Mouse (Mus musculus) heart, embryonic 10.5 days (tissue): ENCODE data around the gene Gm45716. TPM values are rescaled to one million over a fixed set of nuclear protein-coding genes. Genes with fewer than 3 reads are reported as not detected.

Source experiments
- DNase-seq: peaks from one replicate; pipeline ENCODE4 v3.0.0-alpha.2; 2017; ENCODE audit warnings: low spot score
- H3K27ac ChIP-seq: fragments of 300-500 bp; sonication (generic); 2 replicates; pipeline ENCODE4 v1.5.1; 2016; ENCODE audit warnings: mild to moderate bottlenecking
- H3K27me3 ChIP-seq: fragments of 300-500 bp; sonication (generic); 2 replicates; pipeline ENCODE4 v1.6.1; 2016; ENCODE audit warnings: mild to moderate bottlenecking; ENCODE audit not compliant: poor library complexity, insufficient read depth, severe bottlenecking
- H3K36me3 ChIP-seq: fragments of 300-500 bp; sonication (generic); 2 replicates; pipeline ENCODE4 v1.6.1; 2016; ENCODE audit warnings: mild to moderate bottlenecking, moderate library complexity
- H3K4me1 ChIP-seq: fragments of 300-500 bp; sonication (generic); 2 replicates; pipeline ENCODE4 v1.6.1; 2016; ENCODE audit warnings: mild to moderate bottlenecking
- H3K4me3 ChIP-seq: fragments of 300-500 bp; sonication (generic); 2 replicates; pipeline ENCODE4 v1.5.1; 2016; ENCODE audit warnings: mild to moderate bottlenecking, moderate library complexity
- H3K9me3 ChIP-seq: fragments of 300-500 bp; sonication (generic); 2 replicates; pipeline ENCODE4 v1.6.1; 2016; ENCODE audit warnings: mild to moderate bottlenecking, moderate library complexity
- WGBS: fragments of 180-500 bp; shearing (Covaris S2); methylation state at CpG from one replicate; pipeline ENCODE4 v1.1.7; 2016; 5-methylcytosine and 5-hydroxymethylcytosine counted together
- polyA plus RNA-seq: library from polyadenylated mRNA; unstranded; fragments of >200 nt; fragmentation: Nextera tagmentation; extraction: Ambion mirVana; gene quantifications from 2 replicates; pipeline ENCODE4 v1.2.1, GENCODE M21; 2016

The Gm45716 gene
- 47.3 and 61.5 TPM in 2 replicates for polyA plus RNA-seq

DNA sequence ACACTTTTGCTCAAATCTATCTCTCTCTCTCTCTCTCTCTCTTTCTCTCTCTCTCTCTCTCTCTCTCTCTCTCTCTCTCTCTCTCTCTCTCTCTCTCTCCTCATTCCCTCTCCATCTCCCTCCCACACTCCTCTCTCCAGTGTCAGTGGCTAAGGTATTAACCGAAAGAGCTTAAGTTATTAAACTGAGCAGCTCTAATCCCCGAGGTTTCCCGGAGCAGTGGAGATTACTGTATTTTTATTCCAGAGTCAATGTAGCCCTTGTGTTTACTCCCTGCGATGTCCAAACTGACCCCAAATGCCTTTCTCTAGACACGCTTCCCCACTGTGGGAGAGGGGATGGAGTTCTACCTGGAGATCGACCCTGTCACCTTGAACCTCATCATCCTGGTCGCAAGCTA is at the start of gene Gm45716:
TSS of gene Gm45716 (plus strand) at position 243 of the 400 bp plus-strand sequence.
- Histone ChIP-seq H3K9me3 (no peaks in the 10 kb centered on the region), H3K27ac (no peak within 1 kb of the TSS), H3K4me1 (no peaks in the 10 kb centered on the region), H3K36me3 (no peaks in the 10 kb centered on the region), H3K27me3 (no peaks in the 10 kb centered on the region), H3K4me3 (no peak within 1 kb of the TSS)
- WGBS, result 88% methylated on average over 7 of the region's 7 CpGs
- DNase-seq, result peak; percentile 27

DNA sequence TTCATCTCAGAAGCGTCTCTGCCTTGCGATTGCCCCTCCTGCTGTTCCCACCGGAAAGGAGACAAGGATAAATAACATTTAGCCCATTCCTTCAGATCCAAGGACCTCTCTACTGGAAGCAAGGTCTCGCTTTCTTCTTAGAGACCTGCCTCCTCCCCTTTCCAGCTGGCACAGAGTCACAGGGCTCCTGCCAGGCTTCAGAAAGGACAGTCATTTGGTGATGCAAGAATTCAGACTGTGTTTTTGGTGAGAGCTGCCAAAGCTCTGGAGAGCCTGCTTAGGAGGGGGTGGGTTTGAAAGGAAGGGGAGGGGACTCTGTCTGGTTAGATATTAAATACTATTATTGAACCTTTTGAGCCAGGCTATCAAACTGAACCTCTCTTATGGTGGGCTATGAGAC is 45.1 kb upstream of the Gm45716 start:
- Histone ChIP-seq H3K36me3 (no peaks in the 10 kb centered on the region), H3K4me3 (no peak overlapping the region), H3K4me1 (peaks cover 14% of the 10 kb centered on the region), H3K27ac (0 out of 2 replicates have a peak overlapping the region, but pooled peaks have one; percentile 16), H3K27me3 (no peaks in the 10 kb centered on the region), H3K9me3 (no peaks in the 10 kb centered on the region)
- no peak for DNase-seq
- WGBS, result 52% methylated on average over 4 of the region's 4 CpGs

DNA sequence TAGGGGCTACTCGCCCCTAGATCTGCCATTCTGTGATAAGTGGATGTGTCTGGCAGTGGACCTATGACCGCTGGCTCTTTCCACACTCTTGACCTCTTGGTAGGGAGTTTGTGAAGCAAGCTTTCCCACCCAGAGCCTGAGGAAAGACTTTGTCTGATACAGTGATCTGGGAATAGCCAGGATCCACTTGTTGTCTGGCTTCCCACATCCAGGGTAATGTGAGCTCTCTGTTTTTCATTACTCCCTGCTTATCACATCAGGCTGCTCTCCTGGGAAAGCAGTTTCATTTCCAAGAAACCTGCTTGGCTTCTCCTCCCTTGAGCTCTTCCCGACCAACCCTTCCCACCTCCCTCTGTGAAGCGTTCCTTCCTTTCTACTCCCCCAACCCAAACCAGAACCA is 44.5 kb upstream of the Gm45716 start:
- H3K27me3 ChIP-seq, result no peaks in the 10 kb centered on the region
- no peak overlapping the region for H3K4me3 ChIP-seq
- no peak for DNase-seq
- no peaks in the 10 kb centered on the region for H3K36me3 ChIP-seq
- H3K27ac ChIP-seq, result no peak overlapping the region
- 39% methylated on average over 4 of the region's 4 CpGs for WGBS
- no peaks in the 10 kb centered on the region for H3K9me3 ChIP-seq
- H3K4me1 ChIP-seq, result peaks cover 14% of the 10 kb centered on the region

DNA sequence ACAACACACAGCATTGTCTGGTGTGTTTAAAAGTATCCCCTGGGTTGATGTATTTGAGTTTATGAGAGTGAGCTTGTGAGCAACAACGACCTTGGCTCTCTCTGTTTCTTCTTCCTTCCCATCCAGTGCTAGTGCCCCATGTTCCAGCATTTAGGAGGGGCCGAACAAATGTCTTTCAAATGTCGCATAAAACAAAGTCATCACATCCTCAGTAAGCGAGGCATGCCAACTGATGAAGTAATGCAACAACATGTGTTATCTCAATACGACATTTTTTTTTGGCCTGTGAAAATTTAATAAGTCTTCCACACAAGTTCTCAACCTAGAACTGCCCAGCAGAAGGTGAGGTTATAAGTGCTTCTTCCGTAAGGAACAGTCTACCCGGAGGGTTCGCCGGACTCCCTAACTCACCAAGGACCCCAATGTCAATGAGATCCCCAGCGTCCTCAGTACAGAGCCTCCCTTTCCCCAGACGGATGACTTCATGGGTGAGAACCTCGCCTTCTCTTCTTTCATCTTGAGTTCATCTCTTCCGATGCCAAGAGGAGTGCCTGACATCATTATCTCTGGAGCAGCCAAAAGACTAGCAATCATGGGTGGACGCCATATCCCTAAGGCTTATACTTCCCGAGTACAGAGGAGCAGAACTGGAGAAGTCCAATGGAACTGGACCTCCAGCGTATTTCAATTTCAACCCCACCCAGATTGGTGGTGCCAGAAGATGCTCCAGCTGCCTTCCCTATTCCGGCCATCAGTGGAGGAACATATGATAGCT is 41.2 kb upstream of the Gm45716 start:
- peaks cover 14% of the 10 kb centered on the region for H3K4me1 ChIP-seq
- no peak overlapping the region for H3K4me3 ChIP-seq
- no peaks in the 10 kb centered on the region for H3K27me3 ChIP-seq
- H3K9me3 ChIP-seq, result no peaks in the 10 kb centered on the region
- no peak for DNase-seq
- no peak overlapping the region for H3K27ac ChIP-seq
- no peaks in the 10 kb centered on the region for H3K36me3 ChIP-seq
- 88% methylated on average over 17 of the region's 17 CpGs for WGBS

GRCm38 (mm10) chr11:90155066-90155465 is 32.4 kb upstream of the Gm45716 start:
- Histone ChIP-seq H3K36me3 (no peaks in the 10 kb centered on the region), H3K27ac (no peak overlapping the region), H3K9me3 (no peaks in the 10 kb centered on the region), H3K4me1 (no peaks in the 10 kb centered on the region), H3K27me3 (no peaks in the 10 kb centered on the region), H3K4me3 (no peak overlapping the region)
- DNase-seq, result no peak
- WGBS, result 62% methylated on average over 5 of the region's 5 CpGs

DNA sequence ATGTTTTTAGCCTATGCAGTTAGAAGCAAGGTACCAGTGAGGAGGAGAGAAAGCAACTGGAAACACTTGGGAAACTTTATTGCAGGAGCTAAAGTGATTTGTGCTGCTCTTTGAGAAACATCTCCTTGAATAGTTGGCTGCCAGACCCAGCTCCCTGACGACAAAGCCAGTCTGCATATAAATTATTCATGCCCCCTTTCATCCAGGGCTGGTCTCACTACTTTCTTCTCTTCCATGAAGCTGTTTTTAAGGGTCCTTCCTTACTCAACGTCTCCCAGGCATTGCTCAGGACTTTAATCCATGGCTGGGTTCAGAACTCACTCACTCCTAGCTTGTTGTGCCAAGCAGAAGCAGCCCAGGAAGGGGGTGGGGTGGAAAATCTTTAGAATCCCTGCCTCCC is 32.0 kb upstream of the Gm45716 start:
- no peaks in the 10 kb centered on the region for H3K9me3 ChIP-seq
- 25% methylated on average over 2 of the region's 2 CpGs for WGBS
- H3K4me3 ChIP-seq, result no peak overlapping the region
- H3K36me3 ChIP-seq, result no peaks in the 10 kb centered on the region
- no peak overlapping the region for H3K27ac ChIP-seq
- no peaks in the 10 kb centered on the region for H3K27me3 ChIP-seq
- H3K4me1 ChIP-seq, result no peaks in the 10 kb centered on the region
- no peak for DNase-seq

GRCm38 (mm10) chr11:90167771-90168170 is 19.7 kb upstream of the Gm45716 start:
- no peaks in the 10 kb centered on the region for H3K27me3 ChIP-seq
- H3K36me3 ChIP-seq, result no peaks in the 10 kb centered on the region
- 16% methylated on average over 6 of the region's 6 CpGs for WGBS
- H3K27ac ChIP-seq, result no peak overlapping the region; the same call in 1 of the 2 replicates
- H3K9me3 ChIP-seq, result no peaks in the 10 kb centered on the region
- H3K4me3 ChIP-seq, result no peak overlapping the region
- H3K4me1 ChIP-seq, result no peaks in the 10 kb centered on the region
- no peak for DNase-seq

- no peaks in the 10 kb centered on the region for H3K9me3 ChIP-seq
- no peak overlapping the region; the same call in 1 of the 2 replicates for H3K27ac ChIP-seq
- no peak for DNase-seq
- no peaks in the 10 kb centered on the region for H3K4me1 ChIP-seq
- H3K4me3 ChIP-seq, result no peak overlapping the region
- no peaks in the 10 kb centered on the region for H3K36me3 ChIP-seq
- WGBS, result 83% methylated on average over 10 of the region's 10 CpGs
- H3K27me3 ChIP-seq, result no peaks in the 10 kb centered on the region
These were observed 19.0 kb upstream of the Gm45716 start for GRCm38 (mm10) chr11:90168338-90169065.

DNA sequence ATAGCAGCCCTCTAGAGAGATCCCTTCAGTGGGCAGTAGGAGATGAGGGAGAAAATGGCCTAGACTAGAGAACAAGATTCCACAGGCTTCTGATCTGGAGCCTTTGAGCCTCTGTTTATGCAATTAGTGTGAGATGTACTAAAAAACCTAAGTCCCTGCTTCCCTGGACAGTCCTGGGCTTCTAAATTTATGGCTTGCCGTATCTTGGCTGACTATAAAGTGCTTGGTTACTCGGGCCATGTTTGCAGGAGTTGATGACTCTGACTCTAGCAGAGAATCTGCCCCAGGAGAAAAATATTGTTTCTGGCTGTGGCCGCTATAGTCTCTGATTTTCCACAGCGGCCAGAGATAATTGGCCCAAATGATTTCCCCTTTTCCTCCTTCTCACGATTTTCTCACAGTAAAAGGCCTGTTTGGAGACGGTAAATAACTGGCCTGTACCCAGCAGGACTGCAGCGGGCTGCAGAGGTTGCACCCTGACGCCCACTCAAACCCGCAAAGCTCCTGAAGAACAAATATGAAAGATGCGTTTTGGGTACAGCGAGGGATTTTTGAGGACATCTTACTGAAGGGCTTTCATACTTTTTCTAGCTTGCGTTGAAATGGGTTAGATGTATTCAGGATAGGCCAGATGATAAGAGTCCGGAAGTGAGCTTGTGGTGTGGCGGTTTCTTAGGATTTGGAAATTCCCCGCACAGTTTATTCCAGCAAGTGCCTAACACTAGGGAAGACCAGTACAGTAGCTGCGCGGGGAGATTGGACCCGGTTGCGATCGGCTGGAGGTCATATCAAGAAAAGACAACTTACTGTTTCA is 18.1 kb upstream of the Gm45716 start:
- Histone ChIP-seq H3K9me3 (no peaks in the 10 kb centered on the region), H3K36me3 (no peaks in the 10 kb centered on the region), H3K27ac (no peak overlapping the region), H3K4me3 (peak overlapping the region; percentile 44), H3K4me1 (no peaks in the 10 kb centered on the region), H3K27me3 (no peaks in the 10 kb centered on the region)
- peak; percentile 11 for DNase-seq
- 57% methylated on average over 20 of the region's 20 CpGs for WGBS

- H3K27me3 ChIP-seq, result no peaks in the 10 kb centered on the region
- H3K9me3 ChIP-seq, result no peaks in the 10 kb centered on the region
- no peaks in the 10 kb centered on the region for H3K36me3 ChIP-seq
- DNase-seq, result peak; percentile 83
- whole genome bisulfite sequencing, result 2% methylated on average over 7 of the region's 7 CpGs
- H3K27ac ChIP-seq, result no peak overlapping the region
- H3K4me1 ChIP-seq, result no peaks in the 10 kb centered on the region
- H3K4me3 ChIP-seq, result peak overlapping the region; percentile 44
These were observed 17.5 kb upstream of the Gm45716 start for GRCm38 (mm10) chr11:90170014-90170320.

GRCm38 (mm10) chr11:90172331-90172730 is 15.2 kb upstream of the Gm45716 start:
- no peak overlapping the region for H3K4me3 ChIP-seq
- WGBS, result 83% methylated on average over 6 of the region's 6 CpGs
- H3K9me3 ChIP-seq, result no peaks in the 10 kb centered on the region
- H3K27ac ChIP-seq, result no peak overlapping the region
- H3K4me1 ChIP-seq, result no peaks in the 10 kb centered on the region
- DNase-seq, result peak; percentile 60
- no peaks in the 10 kb centered on the region for H3K36me3 ChIP-seq
- H3K27me3 ChIP-seq, result no peaks in the 10 kb centered on the region

DNA sequence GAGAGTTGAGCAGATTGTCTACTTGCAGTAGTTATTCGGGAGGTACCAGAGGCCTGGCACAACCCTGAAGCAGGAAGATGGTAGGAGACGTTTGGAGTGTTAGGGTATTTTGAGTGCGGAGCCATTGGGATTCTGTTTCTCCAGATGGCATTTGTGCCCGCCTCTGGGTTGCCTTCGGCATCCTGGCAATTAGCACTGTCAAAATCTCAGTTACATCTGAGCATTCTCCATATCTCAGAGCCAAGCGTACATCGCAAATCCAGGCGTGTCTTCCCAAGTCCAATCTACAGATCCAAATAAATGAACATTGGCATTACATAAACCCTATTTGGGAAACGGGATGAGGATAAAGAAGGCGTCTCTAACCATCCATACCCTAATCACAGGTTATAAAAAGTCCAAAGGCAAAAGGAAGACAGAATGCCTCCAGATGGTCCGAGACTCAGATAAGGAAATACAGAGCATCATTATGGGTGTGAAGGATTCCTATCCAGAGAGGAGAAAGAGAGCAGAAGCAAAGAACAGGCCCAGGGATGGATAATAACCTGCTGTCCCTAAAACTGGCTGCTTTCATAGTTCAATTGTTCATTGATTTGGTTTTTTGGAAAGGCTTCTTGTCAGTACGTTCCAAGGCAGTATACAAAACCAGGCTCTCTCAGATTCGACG is 11.7 kb upstream of the Gm45716 start:
- Histone ChIP-seq H3K4me1 (no peaks in the 10 kb centered on the region), H3K27me3 (no peaks in the 10 kb centered on the region), H3K36me3 (no peaks in the 10 kb centered on the region), H3K27ac (no peak overlapping the region), H3K4me3 (no peak overlapping the region), H3K9me3 (no peaks in the 10 kb centered on the region)
- 90% methylated on average over 14 of the region's 14 CpGs for WGBS
- DNase-seq, result peak; percentile 57
